Mouse (Mus musculus) G1E (cell line): ENCODE results near the gene Gm28044.

Experiments
- CTCF ChIP-seq: IDR thresholded peaks from 2 replicates; pipeline ENCODE4 v1.5.1; 2012; ENCODE audit warnings: low read depth, low read length, inconsistent platforms, mixed read lengths
- GATA1 ChIP-seq: IDR thresholded peaks from 2 replicates; pipeline ENCODE4 v1.6.1; 2012; ENCODE audit warnings: borderline replicate concordance, low read length, inconsistent platforms, mixed read lengths
- POLR2AphosphoS5 ChIP-seq: IDR thresholded peaks from 2 replicates; pipeline ENCODE4 v1.6.1; 2012; ENCODE audit warnings: low read depth, low read length, inconsistent platforms; ENCODE audit not compliant: insufficient replicate concordance
- TAL1 ChIP-seq: conservative IDR thresholded peaks from 2 replicates; pipeline ENCODE4 v1.6.1; 2012; ENCODE audit warnings: low read depth, low read length, inconsistent platforms, mixed read lengths

GRCm38 (mm10) chr13:67332019-67332724, 28.2 kb downstream of the Gm28044 start, which contains the start of gene Zfp595:
- no peak for TF ChIP-seq CTCF
- no peak for TF ChIP-seq GATA1
- no peak for TF ChIP-seq TAL1
- TF ChIP-seq POLR2AphosphoS5, result no peak
